In genomic region chr1:160211597-160212122, GRCm38 (mm10) we compare ENCODE assay signal across 8 mouse cellular contexts. TPM values are rescaled to one million over a fixed set of nuclear protein-coding genes. Genes with fewer than 3 reads are reported as not detected.
DNase-seq lines count a peak whose midpoint lies in the region; ATAC-seq and TF ChIP-seq lines count a peak whose summit lies in the region.

No protein-coding gene starts in this region.

- TF ChIP-seq CTCF in midbrain, postnatal 0 days (IDR thresholded peaks at IDR 0.05) = no peak

- peaks cover 9% of the 10 kb centered on the region; the same call in 1 of the 2 replicates for H3K4me1 ChIP-seq in kidney, embryonic 14.5 days (ENCODE audit: control insufficient read depth, insufficient read depth, low read length)
- peaks cover 6% of the 10 kb centered on the region for H3K4me1 ChIP-seq in intestine, embryonic 15.5 days (replicated peaks)
- peaks cover 13% of the 10 kb centered on the region for H3K4me1 ChIP-seq in midbrain, postnatal 0 days (ENCODE audit: insufficient read depth, low read length)

- DNase-seq in kidney, postnatal 36 days = no peak
- DNase-seq in embryo, embryonic 10.5 days (ENCODE audit: low spot score) = peak; percentile 43
- DNase-seq in midbrain, postnatal 0 days (ENCODE audit: low spot score) = no peak
- no peak for DNase-seq in cerebellum, postnatal 10 days
- DNase-seq in kidney, adult 9 months = no peak
- no peak for DNase-seq in adipocyte (ENCODE audit: low spot score)

- peaks cover 13% of the 10 kb centered on the region for H3K36me3 ChIP-seq in kidney, embryonic 14.5 days (ENCODE audit: control insufficient read depth, insufficient read depth, low read length)
- H3K36me3 ChIP-seq in intestine, embryonic 15.5 days = 0 out of 2 replicates have a peak, but pooled peaks cover 5% of the 10 kb centered on the region
- H3K36me3 ChIP-seq in midbrain, postnatal 0 days (ENCODE audit: insufficient read depth, low read length) = peaks cover 5% of the 10 kb centered on the region; the same call in 1 of the 2 replicates

- no peaks in the 10 kb centered on the region for H3K9me3 ChIP-seq in kidney, embryonic 14.5 days (ENCODE audit: control insufficient read depth, low read length)
- no peaks in the 10 kb centered on the region for H3K9me3 ChIP-seq in intestine, embryonic 15.5 days
- H3K9me3 ChIP-seq in midbrain, postnatal 0 days (ENCODE audit: low read length) = no peaks in the 10 kb centered on the region

- peak overlapping the region; percentile 68 for H3K4me2 ChIP-seq in kidney, embryonic 14.5 days (replicated peaks; ENCODE audit: low read depth, low read length)
- peak overlapping the region; percentile 55 for H3K4me2 ChIP-seq in intestine, embryonic 15.5 days (replicated peaks)
- peak overlapping the region; percentile 63 for H3K4me2 ChIP-seq in midbrain, postnatal 0 days (ENCODE audit: low read depth, low read length, poor library complexity, severe bottlenecking)

- ATAC-seq in kidney, embryonic 14.5 days (ENCODE audit: low FRiP score, low TSS enrichment) = no peak
- no peak for ATAC-seq in intestine, embryonic 15.5 days
- ATAC-seq in midbrain, postnatal 0 days (ENCODE audit: low FRiP score) = no peak

- under 1% methylated on average over 8 of the region's 8 CpGs for WGBS in kidney, embryonic 14.5 days
- 1% methylated on average over 8 of the region's 8 CpGs for WGBS in intestine, embryonic 15.5 days
- WGBS in midbrain, postnatal 0 days = 1% methylated on average over 8 of the region's 8 CpGs

- H3K4me3 ChIP-seq in kidney, embryonic 14.5 days (ENCODE audit: low read length) = peak overlapping the region; percentile 71
- H3K4me3 ChIP-seq in intestine, embryonic 15.5 days (replicated peaks) = peak overlapping the region; percentile 88
- peak overlapping the region; percentile 75 for H3K4me3 ChIP-seq in midbrain, postnatal 0 days (ENCODE audit: low read depth, low read length)

- H3K27me3 ChIP-seq in kidney, embryonic 14.5 days (ENCODE audit: control insufficient read depth, insufficient read depth, low read length) = no peaks in the 10 kb centered on the region
- H3K27me3 ChIP-seq in intestine, embryonic 15.5 days (replicated peaks) = no peaks in the 10 kb centered on the region
- H3K27me3 ChIP-seq in midbrain, postnatal 0 days (ENCODE audit: insufficient read depth, low read length) = no peaks in the 10 kb centered on the region

- H3K27ac ChIP-seq in kidney, embryonic 14.5 days (ENCODE audit: low read depth, low read length) = peak overlapping the region; percentile 99; the same call in 1 of the 2 replicates
- peak overlapping the region; percentile 94 for H3K27ac ChIP-seq in intestine, embryonic 15.5 days
- peak overlapping the region; percentile 91; the same call in 1 of the 2 replicates for H3K27ac ChIP-seq in midbrain, postnatal 0 days (ENCODE audit: low read depth, low read length)

- peak overlapping the region; percentile 75 for H3K9ac ChIP-seq in kidney, embryonic 14.5 days (ENCODE audit: low read depth, low read length)
- H3K9ac ChIP-seq in intestine, embryonic 15.5 days = peak overlapping the region; percentile 92
- peak overlapping the region; percentile 81 for H3K9ac ChIP-seq in midbrain, postnatal 0 days (replicated peaks; ENCODE audit: low read length, poor library complexity, severe bottlenecking)

RNA-seq across cellular contexts. Expression of gene Cacybp, which starts 1.0 kb away (rescaled TPM):
- 252 and 302 TPM in 2 replicates for polyA plus RNA-seq in kidney, embryonic 14.5 days (2014; fragmentation: Nextera tagmentation; extraction: Ambion mirVana)
- 199 and 235 TPM in 2 replicates for polyA plus RNA-seq in intestine, embryonic 15.5 days (2015; fragmentation: Nextera tagmentation; extraction: Ambion mirVana)
- total RNA-seq in midbrain, postnatal 0 days (2014; rRNA removed) = 126 and 134 TPM in 2 replicates
- polyA plus RNA-seq in midbrain, postnatal 0 days (2015; fragmentation: Nextera tagmentation; extraction: Ambion mirVana) = 320 and 328 TPM in 2 replicates

RNA-seq across cellular contexts. Expression of gene Mrps14, which starts 16.6 kb away (rescaled TPM):
- polyA plus RNA-seq in kidney, embryonic 14.5 days (2014; fragmentation: Nextera tagmentation; extraction: Ambion mirVana) = 250 and 358 TPM in 2 replicates
- polyA plus RNA-seq in intestine, embryonic 15.5 days (2015; fragmentation: Nextera tagmentation; extraction: Ambion mirVana) = 295 and 314 TPM in 2 replicates
- total RNA-seq in midbrain, postnatal 0 days (2014; rRNA removed) = 10.6 and 17.7 TPM in 2 replicates
- polyA plus RNA-seq in midbrain, postnatal 0 days (2015; fragmentation: Nextera tagmentation; extraction: Ambion mirVana) = 110 and 111 TPM in 2 replicates

RNA-seq across cellular contexts. Expression of gene Tnn, which starts 58.3 kb away (rescaled TPM):
- polyA plus RNA-seq in kidney, embryonic 14.5 days (2014; fragmentation: Nextera tagmentation; extraction: Ambion mirVana) = 0.28 and 0.31 TPM in 2 replicates
- 6.6 TPM in 2 replicates for polyA plus RNA-seq in intestine, embryonic 15.5 days (2015; fragmentation: Nextera tagmentation; extraction: Ambion mirVana)
- total RNA-seq in midbrain, postnatal 0 days (2014; rRNA removed) = 0.11 and 0.14 TPM in 2 replicates
- 0.05 TPM in 1 of 2 replicates, not detected in the other for polyA plus RNA-seq in midbrain, postnatal 0 days (2015; fragmentation: Nextera tagmentation; extraction: Ambion mirVana)
